Mouse (Mus musculus): ENCODE measurements around the gene Ppp1r9a.

GRCm38 (mm10) chr6:5108494-5108893, 205.8 kb downstream of the Ppp1r9a start:
- no peak for TF ChIP-seq POLR2A (IDR thresholded peaks at IDR 0.05; ENCODE audit: low read depth, low read length)
- no peak for TF ChIP-seq MAZ (IDR thresholded peaks at IDR 0.05; ENCODE audit: low read depth, low read length)
- no peak for TF ChIP-seq ETS1 (conservative IDR thresholded peaks at IDR 0.05; ENCODE audit: low read depth, low read length)
- TF ChIP-seq CTCF (conservative IDR thresholded peaks at IDR 0.05 in 1 of 2, IDR thresholded peaks at IDR 0.05 in 1 of 2; ENCODE audit: low read depth in 2 of 2, low read length in 2 of 2), result no peak
- no peak for TF ChIP-seq GABPA (IDR thresholded peaks at IDR 0.05; ENCODE audit: insufficient replicate concordance, low read depth, low read length)
- TF ChIP-seq KAT2A (IDR thresholded peaks at IDR 0.05; ENCODE audit: insufficient replicate concordance, low read length), result no peak
- no peak for TF ChIP-seq ZKSCAN1 (IDR thresholded peaks at IDR 0.05; ENCODE audit: borderline replicate concordance, low read depth, low read length)

Data from CH12.LX (cell line).